Mouse (Mus musculus): ENCODE results near the gene Slain1.

- TF ChIP-seq EP300 (IDR thresholded peaks at IDR 0.05; ENCODE audit: low read depth): no peak
- TF ChIP-seq CTCF (IDR thresholded peaks at IDR 0.05; ENCODE audit: low read depth): no peak
Observed at GRCm38 (mm10) chr14:103686994-103687393, 37.0 kb downstream of the Slain1 start.
